Mouse (Mus musculus): ENCODE measurements around the gene Gm28539. TPM values are rescaled to one million over a fixed set of nuclear protein-coding genes. Genes with fewer than 3 reads are reported as not detected.
"Not testable (repeated sequence)": the region's sequence is repeated elsewhere in the genome, so short reads cannot be mapped to it uniquely, and the experiment has no call there.

Gm28539 gene
- polyA plus RNA-seq, 1 experiment, result not detected

GRCm38 (mm10) chr16:18828630-18829029, 7.8 kb upstream of the Gm28539 start:
- H3K4me1 ChIP-seq (ENCODE audit: control insufficient read depth, insufficient read depth, insufficient read length, low read length), result no peaks in the 10 kb centered on the region
- H3K4me3 ChIP-seq (ENCODE audit: insufficient read depth, low read depth, low read length), result no peak overlapping the region
- H3K27ac ChIP-seq (replicated peaks; ENCODE audit: low read depth, low read length), result no peak overlapping the region

GRCm38 (mm10) chr16:18829102-18829501, 7.3 kb upstream of the Gm28539 start:
- H3K4me3 ChIP-seq (ENCODE audit: insufficient read depth, low read depth, low read length), result no peak overlapping the region
- H3K4me1 ChIP-seq (ENCODE audit: control insufficient read depth, insufficient read depth, insufficient read length, low read length), result no peaks in the 10 kb centered on the region
- no peak overlapping the region for H3K27ac ChIP-seq (replicated peaks; ENCODE audit: low read depth, low read length)

DNA sequence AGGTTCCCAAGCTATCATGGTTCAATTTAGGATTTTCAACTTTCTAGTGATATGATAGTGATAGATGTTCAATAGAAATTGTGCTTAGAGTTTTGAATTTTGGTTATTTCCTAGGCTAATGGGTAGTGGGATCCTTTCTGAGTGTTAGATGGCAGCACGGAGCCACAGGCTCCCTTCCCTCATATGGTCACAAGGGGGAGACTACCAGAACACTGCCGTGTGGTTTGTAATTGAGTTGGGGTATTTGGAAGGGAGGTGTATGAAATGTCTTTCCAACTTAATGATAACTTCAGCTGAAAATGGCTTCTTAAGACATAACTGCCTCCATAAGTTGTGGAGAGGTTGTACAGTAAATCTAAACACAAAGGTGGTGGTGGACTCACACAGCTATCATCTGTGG, 2.9 kb upstream of the Gm28539 start:
- Histone ChIP-seq H3K4me1 (ENCODE audit: control insufficient read depth, insufficient read depth, insufficient read length, low read length) (no peaks in the 10 kb centered on the region), H3K27ac (replicated peaks; ENCODE audit: low read depth, low read length) (no peak overlapping the region), H3K4me3 (ENCODE audit: insufficient read depth, low read depth, low read length) (no peak overlapping the region)

GRCm38 (mm10) chr16:18836073-18836467, 314 bp upstream of the Gm28539 start:
- no peak overlapping the region for H3K27ac ChIP-seq (replicated peaks; ENCODE audit: low read depth, low read length)
- no peaks in the 10 kb centered on the region for H3K4me1 ChIP-seq (ENCODE audit: control insufficient read depth, insufficient read depth, insufficient read length, low read length)
- H3K4me3 ChIP-seq (ENCODE audit: insufficient read depth, low read depth, low read length), result peak overlapping the region; percentile 94; the same call in 1 of the 2 replicates

- Histone ChIP-seq H3K4me3 (ENCODE audit: insufficient read depth, low read depth, low read length) (no peak overlapping the region), H3K27ac (replicated peaks; ENCODE audit: low read depth, low read length) (no peak overlapping the region), H3K4me1 (ENCODE audit: control insufficient read depth, insufficient read depth, insufficient read length, low read length) (no peaks in the 10 kb centered on the region)
These were observed 2.0 kb downstream of the Gm28539 start for GRCm38 (mm10) chr16:18838346-18838745.

DNA sequence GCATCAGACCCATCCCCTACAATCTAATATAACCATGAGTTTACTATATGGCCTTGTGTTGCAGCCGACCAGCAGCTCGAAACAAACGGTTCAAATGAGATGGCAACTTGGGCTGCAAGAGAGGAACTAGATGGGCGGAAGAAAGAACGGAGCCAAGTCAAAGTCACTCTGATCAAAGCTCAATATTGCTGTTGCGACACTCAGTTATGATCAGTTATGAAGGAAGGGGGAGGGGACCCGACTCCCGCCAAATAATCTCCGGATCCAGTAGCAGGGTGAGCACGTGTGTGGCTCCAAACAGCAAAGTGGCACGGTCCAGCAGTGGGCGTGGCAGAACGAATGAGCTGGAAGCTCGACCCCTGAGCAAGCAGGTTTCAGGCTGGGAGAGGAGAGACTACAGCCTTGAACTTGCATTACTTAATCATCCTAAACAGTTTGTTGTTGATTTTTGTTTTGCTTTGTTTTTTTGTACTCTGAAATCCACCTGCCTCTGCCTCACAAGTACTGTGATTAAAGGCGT, 10.0 kb downstream of the Gm28539 start:
- Histone ChIP-seq H3K4me1 (ENCODE audit: control insufficient read depth, insufficient read depth, insufficient read length, low read length) (no peaks in the 10 kb centered on the region), H3K4me3 (ENCODE audit: insufficient read depth, low read depth, low read length) (no peak overlapping the region), H3K27ac (replicated peaks; ENCODE audit: low read depth, low read length) (no peak overlapping the region)

- not testable (repeated sequence) for H3K27ac ChIP-seq (replicated peaks; ENCODE audit: low read depth, low read length); H3K4me1 ChIP-seq (ENCODE audit: control insufficient read depth, insufficient read depth, insufficient read length, low read length); H3K4me3 ChIP-seq (ENCODE audit: insufficient read depth, low read depth, low read length)
These were observed 13.3 kb downstream of the Gm28539 start for GRCm38 (mm10) chr16:18849521-18850190.

DNA sequence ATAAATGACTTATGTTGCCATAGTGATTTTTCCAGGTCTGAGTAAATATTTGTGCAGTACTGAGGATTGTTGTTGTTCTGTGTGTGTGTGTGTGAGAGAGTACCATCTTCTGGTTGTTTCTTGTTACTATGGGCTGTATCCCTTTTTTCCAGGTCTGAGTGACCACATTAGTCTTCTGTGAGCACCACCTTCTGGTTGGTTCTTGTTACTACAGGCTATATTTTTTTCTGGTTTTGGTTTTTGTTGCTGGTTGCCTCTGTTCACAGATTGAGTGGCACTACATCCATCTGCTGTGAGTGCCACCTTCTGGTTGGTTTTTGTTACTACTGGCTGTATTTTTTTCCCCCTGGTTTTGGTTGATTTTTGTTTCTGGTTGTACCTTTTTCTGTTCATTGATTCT, 22.2 kb downstream of the Gm28539 start:
- Histone ChIP-seq H3K4me3 (ENCODE audit: insufficient read depth, low read depth, low read length) (no peak overlapping the region), H3K27ac (replicated peaks; ENCODE audit: low read depth, low read length) (no peak overlapping the region)

GRCm38 (mm10) chr16:18860186-18860585, 23.8 kb downstream of the Gm28539 start:
- Histone ChIP-seq H3K4me1 (ENCODE audit: control insufficient read depth, insufficient read depth, insufficient read length, low read length) (no peaks in the 10 kb centered on the region; the same call in 1 of the 2 replicates), H3K4me3 (ENCODE audit: insufficient read depth, low read depth, low read length) (no peak overlapping the region), H3K27ac (replicated peaks; ENCODE audit: low read depth, low read length) (no peak overlapping the region)

More for the DNA sequence above, 22.2 kb downstream of the Gm28539 start:
- no peaks in the 10 kb centered on the region; the same call in 1 of the 2 replicates for H3K4me1 ChIP-seq (ENCODE audit: control insufficient read depth, insufficient read depth, insufficient read length, low read length)

- not testable (repeated sequence) for H3K4me3 ChIP-seq (ENCODE audit: insufficient read depth, low read depth, low read length); H3K4me1 ChIP-seq (ENCODE audit: control insufficient read depth, insufficient read depth, insufficient read length, low read length)
These were observed 34.1 kb downstream of the Gm28539 start for GRCm38 (mm10) chr16:18870495-18870894.

GRCm38 (mm10) chr16:18876091-18876441, 39.7 kb downstream of the Gm28539 start:
- Histone ChIP-seq H3K27ac (replicated peaks; ENCODE audit: low read depth, low read length) (0 out of 2 replicates have a peak overlapping the region, but pooled peaks have one; percentile 1), H3K4me3 (ENCODE audit: insufficient read depth, low read depth, low read length) (peak overlapping the region; percentile 83)

More at GRCm38 (mm10) chr16:18870495-18870894, 34.1 kb downstream of the Gm28539 start:
- H3K27ac ChIP-seq (replicated peaks; ENCODE audit: low read depth, low read length), result not testable (repeated sequence)

DNA sequence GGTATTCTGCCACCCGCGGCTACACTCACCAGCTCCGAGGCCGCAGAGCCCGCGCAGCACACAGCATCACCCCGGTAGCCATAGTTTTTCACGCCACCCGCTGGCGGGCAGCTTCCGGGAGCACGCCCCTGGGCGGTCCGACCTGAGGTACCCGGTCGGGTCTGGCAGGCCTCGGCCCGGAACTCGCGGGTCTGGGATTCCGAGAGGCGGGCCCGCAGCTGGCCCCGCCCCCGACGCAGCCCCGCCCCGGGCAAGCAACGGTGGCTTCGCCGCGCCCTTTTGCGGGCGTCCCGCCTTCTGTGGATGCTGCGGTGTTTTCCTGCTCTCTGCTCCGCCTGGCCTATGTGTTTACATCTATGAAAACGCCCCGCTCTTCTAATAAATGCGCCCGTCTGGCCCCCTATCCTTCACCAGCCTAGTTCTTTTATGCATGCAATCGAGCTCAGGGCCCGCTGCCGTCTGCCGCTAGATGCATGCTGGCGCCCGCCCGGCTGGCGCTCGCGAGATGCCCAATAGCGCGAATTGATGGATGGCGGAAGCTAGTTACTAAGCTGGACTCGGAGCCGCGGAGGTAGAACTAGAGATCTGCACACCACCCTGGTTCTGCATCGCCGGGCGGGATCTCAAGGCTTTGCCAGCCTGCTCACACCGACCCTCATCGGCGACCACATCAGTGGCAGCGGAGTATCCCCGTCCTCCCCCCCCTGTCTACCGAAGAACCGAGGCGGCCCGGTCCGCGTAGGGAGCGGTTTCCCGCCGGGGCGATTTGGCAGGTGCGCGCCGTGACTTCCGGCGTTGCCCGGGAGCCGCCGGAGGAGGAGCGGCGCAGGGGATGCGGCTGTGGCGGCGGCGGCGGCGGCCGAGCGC, 40.3 kb downstream of the Gm28539 start, which contains the start of the genes Mrpl40 and Hira:
TSS of gene Mrpl40 (minus strand) at position 421 of the 867 bp plus-strand sequence.
TSS of gene Hira (plus strand) at position 596 of the 867 bp plus-strand sequence.
- Histone ChIP-seq H3K4me3 (ENCODE audit: insufficient read depth, low read depth, low read length) (peak within 1 kb of the TSS; percentile 83), H3K27ac (replicated peaks; ENCODE audit: low read depth, low read length) (peak within 1 kb of the TSS; percentile 78), H3K4me1 (ENCODE audit: control insufficient read depth, insufficient read depth, insufficient read length, low read length) (no peaks in the 10 kb centered on the region)

More at GRCm38 (mm10) chr16:18876091-18876441, 39.7 kb downstream of the Gm28539 start:
- no peaks in the 10 kb centered on the region for H3K4me1 ChIP-seq (ENCODE audit: control insufficient read depth, insufficient read depth, insufficient read length, low read length)

- Histone ChIP-seq H3K4me3 (ENCODE audit: insufficient read depth, low read depth, low read length) (peak overlapping the region; percentile 83), H3K27ac (replicated peaks; ENCODE audit: low read depth, low read length) (peak overlapping the region; percentile 25; the same call in 1 of the 2 replicates), H3K4me1 (ENCODE audit: control insufficient read depth, insufficient read depth, insufficient read length, low read length) (no peaks in the 10 kb centered on the region)
These were observed 41.2 kb downstream of the Gm28539 start for GRCm38 (mm10) chr16:18877386-18878090.

- Histone ChIP-seq H3K4me1 (ENCODE audit: control insufficient read depth, insufficient read depth, insufficient read length, low read length) (no peaks in the 10 kb centered on the region), H3K27ac (replicated peaks; ENCODE audit: low read depth, low read length) (no peak overlapping the region), H3K4me3 (ENCODE audit: insufficient read depth, low read depth, low read length) (peak overlapping the region; percentile 83)
These were observed 41.8 kb downstream of the Gm28539 start for GRCm38 (mm10) chr16:18878091-18878720.
